Mouse (Mus musculus) spleen, adult 2 months (tissue): Measurements from ENCODE around the gene Epha1.

Experiments
- CTCF ChIP-seq: fragments of 200-500 bp; IDR thresholded peaks from 2 replicates; pipeline ENCODE4 v1.5.1; 2011; ENCODE audit warnings: mild to moderate bottlenecking, inconsistent platforms; ENCODE audit not compliant: insufficient read depth, insufficient read length, insufficient replicate concordance; ENCODE audit errors: extremely low read depth
- POLR2A ChIP-seq: fragments of 200-500 bp; IDR thresholded peaks from 2 replicates; pipeline ENCODE4 v1.6.1; 2011; ENCODE audit warnings: low read depth, low read length, inconsistent platforms

DNA sequence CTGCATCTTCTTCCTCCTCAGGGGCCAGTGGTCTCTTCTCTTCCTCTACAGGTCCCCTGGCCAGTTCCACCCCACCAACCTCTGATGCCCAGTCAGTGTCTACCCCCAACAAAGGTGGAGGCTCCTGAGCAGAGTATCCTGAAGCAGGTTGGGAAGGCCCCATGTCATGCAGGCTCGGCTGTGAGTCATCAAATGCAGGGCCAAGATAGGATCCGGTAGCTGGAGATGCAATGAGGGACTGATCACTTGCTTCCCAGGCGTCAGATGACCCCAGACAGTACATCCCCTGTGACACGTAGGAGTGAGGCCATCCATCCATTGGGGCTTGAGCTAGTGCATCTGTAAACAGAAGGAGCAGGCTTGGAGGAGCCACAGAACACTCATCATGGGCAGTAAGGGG, 54.8 kb downstream of the Epha1 start:
- TF ChIP-seq POLR2A (no peak), CTCF (no peak)
